Mouse (Mus musculus): Measurements from ENCODE around the gene Polr2e. TPM values are rescaled to one million over a fixed set of nuclear protein-coding genes. Genes with fewer than 3 reads are reported as not detected.

Gene Polr2e
- total and polyA plus RNA-seq, 3 experiments, result 105 to 194 (median 127) TPM

DNA sequence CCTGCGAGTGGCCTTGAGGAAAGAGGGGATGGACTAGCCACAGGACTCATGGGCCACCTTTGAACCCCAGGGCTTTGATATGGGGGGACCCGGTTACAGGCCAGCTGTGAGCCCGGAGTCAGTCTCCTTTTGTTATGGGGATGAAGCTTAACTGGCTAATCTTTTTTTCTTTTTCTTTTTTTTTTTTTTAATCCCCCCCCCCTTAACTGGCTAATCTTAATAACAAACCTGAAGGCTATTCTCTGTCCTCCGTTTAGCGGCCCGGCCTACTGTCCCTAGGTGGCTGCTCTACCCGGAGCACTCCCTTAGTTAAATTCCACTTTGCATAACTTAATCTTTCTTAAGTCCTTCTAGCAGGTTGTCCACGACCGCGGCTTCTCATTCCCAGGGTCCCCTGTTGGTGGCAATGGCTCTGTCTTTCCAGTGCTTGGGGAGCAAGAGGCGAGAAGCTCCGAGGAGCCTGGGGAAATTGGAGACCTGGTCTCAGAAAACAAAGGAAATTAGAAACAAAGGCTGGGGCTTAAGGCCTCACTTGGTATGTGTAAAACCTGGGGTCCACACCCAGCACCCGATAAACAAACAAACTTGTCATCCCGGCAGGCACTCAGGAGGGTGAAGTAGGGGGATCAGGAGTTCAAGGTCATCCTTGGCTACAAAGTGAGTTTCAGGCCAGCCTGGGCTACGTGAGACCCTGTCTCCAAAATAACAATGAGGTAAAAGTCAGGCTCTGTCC lies 11.5 kb upstream of the Polr2e start:
- Histone ChIP-seq H3K27ac (ENCODE audit: insufficient read depth, low read depth) (peak overlapping the region; percentile 92), H3K4me3 (replicated peaks in 1 of 3; ENCODE audit: low read depth in 2 of 3, low read length in 2 of 3, poor library complexity in 1 of 3) (no peak overlapping the region), H3K4me1 (ENCODE audit: control insufficient read depth in 1 of 2, insufficient read depth in 2 of 2) (peaks cover 16 to 63% of the 10 kb centered on the region in 2 experiments), H3K79me2 (replicated peaks; ENCODE audit: control insufficient read depth, extremely low read depth, insufficient read depth, poor library complexity, severe bottlenecking) (peaks cover 15% of the 10 kb centered on the region), H3K9ac (ENCODE audit: insufficient read depth, low read depth) (peak overlapping the region; percentile 75), H3K36me3 (replicated peaks in 1 of 2; ENCODE audit: control insufficient read depth in 1 of 2, insufficient read depth in 1 of 2, low read length in 1 of 2) (peaks cover 9 to 14% of the 10 kb centered on the region in 2 experiments), H3K4me2 (ENCODE audit: insufficient read depth, low read depth, poor library complexity, severe bottlenecking) (peak overlapping the region; percentile 60), H3K27me3 (replicated peaks) (no peaks in the 10 kb centered on the region), H3K9me3 (replicated peaks; ENCODE audit: low read length) (no peaks in the 10 kb centered on the region)
- no peak for DNase-seq (ENCODE audit: extremely low read depth)
- in situ Hi-C loops (cut with MboI; ENCODE audit: low pct_ligation_motif_present, low pct_unique_long_range_greater_than_20kb, low sequenced_read_pairs) (no loop called here), dilution Hi-C loops (cut with MboI; ENCODE audit: extremely low pct_ligation_motif_present, extremely low pct_unique_long_range_greater_than_20kb, low sequenced_read_pairs) (no loop called here)
- TF ChIP-seq ZMIZ1 (IDR thresholded peaks at IDR 0.05; ENCODE audit: low read depth, low read length) (no peak), MAX (IDR thresholded peaks at IDR 0.05; ENCODE audit: low read length) (no peak), ZKSCAN1 (IDR thresholded peaks at IDR 0.05; ENCODE audit: borderline replicate concordance, low read depth, low read length) (no peak), RCOR1 (conservative IDR thresholded peaks at IDR 0.05; ENCODE audit: low read depth, low read length) (no peak), SIN3A (IDR thresholded peaks at IDR 0.05; ENCODE audit: low read length) (no peak), MXI1 (IDR thresholded peaks at IDR 0.05; ENCODE audit: low read depth, low read length) (no peak), RAD21 (IDR thresholded peaks at IDR 0.05; ENCODE audit: low read depth, low read length) (no peak), CHD1 (IDR thresholded peaks at IDR 0.05; ENCODE audit: low read depth, low read length) (0 out of 2 replicates have a peak, but pooled peaks have one; percentile 67), TCF12 (IDR thresholded peaks at IDR 0.05; ENCODE audit: low read depth, low read length) (0 out of 2 replicates have a peak, but pooled peaks have one; percentile 21), ZNF384 (IDR thresholded peaks at IDR 0.05; ENCODE audit: low read depth, low read length) (peak; percentile 23; the same call in 1 of the 2 replicates)

DNA sequence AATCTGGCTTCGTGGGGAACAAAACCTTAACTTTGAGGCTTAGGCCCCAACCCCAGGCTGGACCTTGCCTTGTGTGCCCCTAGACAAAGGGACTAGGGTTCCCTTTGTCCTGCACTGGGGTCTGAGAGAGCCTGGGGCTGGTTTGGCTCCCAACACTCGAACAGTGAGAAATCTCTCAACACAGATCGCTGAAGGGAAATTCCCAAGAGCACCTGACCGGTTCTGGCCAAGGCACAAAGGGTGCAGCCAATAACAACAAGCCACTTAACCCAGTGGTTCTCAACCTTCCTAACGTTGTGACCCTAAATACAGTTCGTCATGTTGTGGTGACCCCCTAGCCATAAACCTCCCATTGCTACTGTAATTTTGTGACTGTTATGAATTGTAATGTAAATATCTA lies 10.6 kb upstream of the Polr2e start:
- Histone ChIP-seq H3K9me3 (replicated peaks; ENCODE audit: low read length) (no peaks in the 10 kb centered on the region), H3K79me2 (replicated peaks; ENCODE audit: control insufficient read depth, extremely low read depth, insufficient read depth, poor library complexity, severe bottlenecking) (peaks cover 10% of the 10 kb centered on the region), H3K4me3 (replicated peaks in 1 of 3; ENCODE audit: low read depth in 2 of 3, low read length in 2 of 3, poor library complexity in 1 of 3) (no peak overlapping the region), H3K4me1 (ENCODE audit: control insufficient read depth in 1 of 2, insufficient read depth in 2 of 2) (peaks cover 16 to 56% of the 10 kb centered on the region in 2 experiments), H3K27ac (ENCODE audit: insufficient read depth, low read depth) (peak overlapping the region; percentile 92), H3K4me2 (ENCODE audit: insufficient read depth, low read depth, poor library complexity, severe bottlenecking) (peak overlapping the region; percentile 60), H3K36me3 (replicated peaks in 1 of 2; ENCODE audit: control insufficient read depth in 1 of 2, insufficient read depth in 1 of 2, low read length in 1 of 2) (peaks cover 1 to 6% of the 10 kb centered on the region in 2 experiments), H3K9ac (ENCODE audit: insufficient read depth, low read depth) (peak overlapping the region; percentile 75), H3K27me3 (replicated peaks) (no peaks in the 10 kb centered on the region)
- DNase-seq (ENCODE audit: extremely low read depth), result peak; percentile 77
- dilution Hi-C loops (cut with MboI; ENCODE audit: extremely low pct_ligation_motif_present, extremely low pct_unique_long_range_greater_than_20kb, low sequenced_read_pairs) (no loop called here), in situ Hi-C loops (cut with MboI; ENCODE audit: low pct_ligation_motif_present, low pct_unique_long_range_greater_than_20kb, low sequenced_read_pairs) (no loop called here)
- no peak for TF ChIP-seq CTCF (conservative IDR thresholded peaks at IDR 0.05 in 1 of 2, IDR thresholded peaks at IDR 0.05 in 1 of 2; ENCODE audit: low read depth in 2 of 2, low read length in 2 of 2)
- no peak for TF ChIP-seq CHD1 (IDR thresholded peaks at IDR 0.05; ENCODE audit: low read depth, low read length)
- TF ChIP-seq JUN (IDR thresholded peaks at IDR 0.05; ENCODE audit: insufficient read depth, low read depth, low read length), result no peak
- TF ChIP-seq TCF12 (IDR thresholded peaks at IDR 0.05; ENCODE audit: low read depth, low read length), result peak; percentile 58
- TF ChIP-seq JUND (conservative IDR thresholded peaks at IDR 0.05; ENCODE audit: low read depth, low read length), result no peak
- no peak for TF ChIP-seq ELF1 (IDR thresholded peaks at IDR 0.05; ENCODE audit: low read depth, low read length)
- peak; percentile 47; the same call in 1 of the 2 replicates for TF ChIP-seq EP300 (IDR thresholded peaks at IDR 0.05; ENCODE audit: low read length)
- TF ChIP-seq HCFC1 (IDR thresholded peaks at IDR 0.05; ENCODE audit: low read depth, low read length), result no peak
- TF ChIP-seq TBP (conservative IDR thresholded peaks at IDR 0.05; ENCODE audit: low read depth, low read length), result peak; percentile 71; the same call in 1 of the 2 replicates
- TF ChIP-seq MAZ (IDR thresholded peaks at IDR 0.05; ENCODE audit: low read depth, low read length), result no peak
- TF ChIP-seq NELFE (IDR thresholded peaks at IDR 0.05; ENCODE audit: low read depth, low read length), result peak; percentile 34; the same call in 1 of the 2 replicates
- peak; percentile 69 for TF ChIP-seq BHLHE40 (IDR thresholded peaks at IDR 0.05; ENCODE audit: low read depth, low read length)
- TF ChIP-seq PAX5 (IDR thresholded peaks at IDR 0.05; ENCODE audit: low read length), result no peak
- no peak for TF ChIP-seq UBTF (IDR thresholded peaks at IDR 0.05; ENCODE audit: low read depth, low read length)
- TF ChIP-seq MAX (IDR thresholded peaks at IDR 0.05; ENCODE audit: low read length), result peak; percentile 32
- TF ChIP-seq ZNF384 (IDR thresholded peaks at IDR 0.05; ENCODE audit: low read depth, low read length), result no peak
- TF ChIP-seq KAT2A (IDR thresholded peaks at IDR 0.05; ENCODE audit: insufficient replicate concordance, low read length), result no peak
- peak; percentile 62 for TF ChIP-seq USF1 (IDR thresholded peaks at IDR 0.05; ENCODE audit: low read depth, low read length)
- TF ChIP-seq SMC3 (IDR thresholded peaks at IDR 0.05; ENCODE audit: low read depth, low read length), result no peak
- no peak; the same call in 1 of the 2 replicates for TF ChIP-seq USF2 (conservative IDR thresholded peaks at IDR 0.05; ENCODE audit: low read depth, low read length)
- TF ChIP-seq IRF4 (IDR thresholded peaks at IDR 0.05; ENCODE audit: low read depth, low read length), result peak; percentile 42; the same call in 1 of the 2 replicates
- TF ChIP-seq MEF2A (IDR thresholded peaks at IDR 0.05; ENCODE audit: borderline replicate concordance, low read depth, low read length), result peak; percentile 69; the same call in 1 of the 2 replicates
- TF ChIP-seq ZC3H11A (IDR thresholded peaks at IDR 0.05; ENCODE audit: low read depth, low read length), result no peak
- TF ChIP-seq POLR2A (IDR thresholded peaks at IDR 0.05; ENCODE audit: low read depth, low read length), result peak; percentile 65
- TF ChIP-seq ZMIZ1 (IDR thresholded peaks at IDR 0.05; ENCODE audit: low read depth, low read length), result no peak; the same call in 1 of the 2 replicates
- 0 out of 2 replicates have a peak, but pooled peaks have one; percentile 16 for TF ChIP-seq MXI1 (IDR thresholded peaks at IDR 0.05; ENCODE audit: low read depth, low read length)
